Mouse (Mus musculus): ENCODE results near the gene Tenm2.

Tenm2 gene

GRCm38 (mm10) chr11:36040508-36041233 lies 1195.1 kb downstream of the Tenm2 start:
- no peak for ATAC-seq (ENCODE audit: insufficient number of reproducible peaks, low FRiP score, low TSS enrichment)

DNA sequence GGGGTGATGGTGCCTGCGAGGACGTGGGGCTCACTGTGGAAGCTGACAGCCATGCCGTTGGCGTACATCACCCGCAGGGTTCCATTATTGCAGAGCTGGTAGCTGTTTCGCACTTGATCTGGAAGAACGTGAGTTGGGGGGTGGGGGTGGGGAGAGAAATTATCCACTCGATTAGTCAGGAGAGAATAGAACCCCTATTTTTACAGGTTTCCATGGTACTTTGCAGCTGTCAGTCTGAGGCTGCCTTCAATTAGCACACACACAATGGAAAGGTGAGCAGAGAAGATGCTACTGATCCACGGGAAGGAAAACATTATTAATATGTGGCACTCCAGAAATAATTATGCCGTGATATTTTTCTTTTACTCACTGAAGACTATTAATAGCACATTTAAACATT lies 1195.9 kb downstream of the Tenm2 start:
- no peak for ATAC-seq (ENCODE audit: insufficient number of reproducible peaks, low FRiP score, low TSS enrichment)

- no peak for ATAC-seq (ENCODE audit: insufficient number of reproducible peaks, low FRiP score, low TSS enrichment)
Observed at GRCm38 (mm10) chr11:36038386-36038785, 1197.4 kb downstream of the Tenm2 start.

GRCm38 (mm10) chr11:36037311-36037710 lies 1198.5 kb downstream of the Tenm2 start:
- ATAC-seq (ENCODE audit: insufficient number of reproducible peaks, low FRiP score, low TSS enrichment) = no peak

GRCm38 (mm10) chr11:36036061-36036695 lies 1199.6 kb downstream of the Tenm2 start:
- peak; percentile 66 for ATAC-seq (ENCODE audit: insufficient number of reproducible peaks, low FRiP score, low TSS enrichment)

- ATAC-seq (ENCODE audit: insufficient number of reproducible peaks, low FRiP score, low TSS enrichment) = no peak
Observed at GRCm38 (mm10) chr11:36031751-36032150, 1204.0 kb downstream of the Tenm2 start.

- no peak for ATAC-seq (ENCODE audit: insufficient number of reproducible peaks, low FRiP score, low TSS enrichment)
Observed at GRCm38 (mm10) chr11:36020009-36020408, 1215.8 kb downstream of the Tenm2 start.

- no peak for ATAC-seq (ENCODE audit: insufficient number of reproducible peaks, low FRiP score, low TSS enrichment)
Observed at GRCm38 (mm10) chr11:36013179-36013578, 1222.6 kb downstream of the Tenm2 start.

- no peak for ATAC-seq (ENCODE audit: insufficient number of reproducible peaks, low FRiP score, low TSS enrichment)
Observed at GRCm38 (mm10) chr11:36009281-36010208, 1226.2 kb downstream of the Tenm2 start.

GRCm38 (mm10) chr11:36002900-36003299 lies 1232.9 kb downstream of the Tenm2 start:
- no peak for ATAC-seq (ENCODE audit: insufficient number of reproducible peaks, low FRiP score, low TSS enrichment)

DNA sequence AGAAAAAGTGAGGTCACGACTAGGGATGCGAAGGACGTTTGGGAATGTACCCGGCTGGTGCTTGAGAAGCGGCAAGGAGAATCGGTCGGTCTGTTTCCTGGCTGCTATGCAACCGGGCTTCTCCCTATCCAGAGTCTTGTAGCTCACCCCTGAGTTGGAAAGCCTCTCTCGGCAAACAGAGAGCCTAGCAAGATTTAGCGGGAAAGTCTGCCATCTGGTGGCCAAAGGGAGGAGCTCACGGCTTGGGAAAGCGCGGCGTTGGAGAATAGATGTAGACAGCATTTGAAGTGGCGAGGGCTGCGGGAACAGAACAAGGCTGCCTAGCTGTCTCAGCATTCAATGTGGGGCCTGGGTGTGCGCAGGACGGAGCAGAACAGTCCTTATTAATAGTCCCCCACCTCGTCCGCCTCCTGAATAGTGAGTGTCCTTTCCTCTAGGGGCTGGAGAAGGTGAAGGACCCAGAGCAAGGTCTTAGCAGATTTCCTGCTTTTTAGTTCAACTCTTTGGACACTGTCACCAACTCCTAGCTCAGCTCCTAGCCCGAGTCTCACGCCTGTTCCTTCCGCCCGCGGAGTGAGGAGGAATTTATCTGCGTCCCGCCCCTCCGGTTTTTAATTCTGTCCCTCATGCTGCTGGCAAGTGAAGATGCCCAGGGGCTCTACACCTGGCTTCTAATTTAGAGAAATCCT lies 1234.3 kb downstream of the Tenm2 start:
- ATAC-seq (ENCODE audit: insufficient number of reproducible peaks, low FRiP score, low TSS enrichment) = peak; percentile 94

GRCm38 (mm10) chr11:36000585-36001281 lies 1235.0 kb downstream of the Tenm2 start:
- no peak for ATAC-seq (ENCODE audit: insufficient number of reproducible peaks, low FRiP score, low TSS enrichment)

DNA sequence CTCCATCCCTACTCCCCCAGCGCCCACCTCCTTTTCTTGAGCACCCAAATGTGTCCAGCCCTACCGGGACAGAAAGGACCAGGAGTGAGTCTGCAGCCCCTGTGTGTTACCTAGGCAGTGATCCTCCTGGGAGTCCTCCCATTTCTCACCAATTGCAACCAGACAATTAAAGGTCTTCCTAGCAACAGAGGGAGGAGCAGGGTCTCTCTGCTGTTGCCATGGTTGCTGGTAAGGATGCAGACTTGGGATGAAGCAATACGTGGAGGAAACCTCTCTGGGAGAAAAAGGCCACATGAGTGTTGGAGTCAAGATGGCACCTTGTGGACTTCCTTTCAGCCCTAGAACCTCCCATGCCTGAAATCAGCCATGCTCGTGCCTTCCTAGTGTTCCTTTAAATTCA lies 1235.7 kb downstream of the Tenm2 start:
- no peak for ATAC-seq (ENCODE audit: insufficient number of reproducible peaks, low FRiP score, low TSS enrichment)

DNA sequence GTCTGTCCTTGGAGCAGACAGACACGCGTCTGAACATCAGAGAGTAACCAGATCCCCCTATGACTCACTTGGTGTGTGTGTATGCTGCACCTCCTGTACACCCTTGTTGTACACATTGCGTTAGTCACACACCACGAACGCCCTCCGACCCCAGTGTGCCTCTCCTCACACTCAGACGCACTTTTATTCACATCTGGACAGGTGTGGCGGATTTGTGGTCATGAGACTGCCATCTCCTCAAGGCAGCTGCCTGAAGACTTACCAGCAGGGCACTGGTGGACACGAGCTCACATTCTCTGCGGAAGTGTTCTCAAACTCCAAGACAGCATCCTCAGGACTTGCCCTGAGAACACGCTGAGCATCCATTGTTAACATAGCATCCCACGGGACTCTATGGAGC lies 1237.7 kb downstream of the Tenm2 start:
- no peak for ATAC-seq (ENCODE audit: insufficient number of reproducible peaks, low FRiP score, low TSS enrichment)

DNA sequence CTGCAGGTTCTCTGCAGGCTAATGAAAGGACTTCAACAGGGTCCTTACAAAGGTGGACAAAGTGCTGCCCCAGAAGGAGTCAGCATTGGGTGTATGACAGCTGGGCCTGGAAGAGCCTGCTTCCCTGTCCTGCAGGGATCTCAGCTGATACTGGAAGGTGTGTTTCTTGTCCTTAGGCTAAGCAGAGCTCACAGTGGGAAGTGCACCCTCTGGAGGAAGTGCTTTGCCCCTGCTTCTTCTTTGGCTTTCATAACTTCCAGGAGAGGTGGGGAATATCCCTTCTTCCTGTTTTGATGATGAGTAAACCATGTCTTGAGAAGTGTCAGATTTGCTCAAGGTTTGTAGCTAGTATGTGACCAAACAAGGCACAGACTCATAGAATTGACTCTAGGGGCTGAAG lies 1240.5 kb downstream of the Tenm2 start:
- no peak for ATAC-seq (ENCODE audit: insufficient number of reproducible peaks, low FRiP score, low TSS enrichment)

- no peak for ATAC-seq (ENCODE audit: insufficient number of reproducible peaks, low FRiP score, low TSS enrichment)
Observed at GRCm38 (mm10) chr11:35991846-35992245, 1243.9 kb downstream of the Tenm2 start.

DNA sequence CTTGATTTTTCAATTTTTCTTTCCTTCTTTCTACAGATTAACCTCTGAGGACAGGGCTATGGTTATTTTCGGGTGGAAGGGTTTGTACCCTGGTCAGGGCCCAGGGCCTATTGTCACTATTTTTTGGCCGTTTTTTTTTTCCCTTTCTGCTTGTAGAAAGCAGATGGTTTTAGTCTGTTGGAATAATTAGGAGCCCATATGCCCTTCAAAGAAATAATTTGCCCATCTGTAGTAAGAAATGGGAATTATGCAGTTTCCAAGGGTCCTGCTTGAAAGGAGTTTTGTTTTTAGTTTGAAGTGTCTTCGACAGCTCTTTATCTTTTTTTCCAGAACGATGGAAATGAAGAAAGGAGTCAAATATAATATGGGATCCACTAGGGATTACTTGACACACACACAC lies 1245.8 kb downstream of the Tenm2 start:
- no peak for ATAC-seq (ENCODE audit: insufficient number of reproducible peaks, low FRiP score, low TSS enrichment)

GRCm38 (mm10) chr11:35985841-35986393 lies 1249.8 kb downstream of the Tenm2 start:
- ATAC-seq (ENCODE audit: insufficient number of reproducible peaks, low FRiP score, low TSS enrichment) = peak; percentile 77

GRCm38 (mm10) chr11:35982734-35983133 lies 1253.0 kb downstream of the Tenm2 start:
- ATAC-seq (ENCODE audit: insufficient number of reproducible peaks, low FRiP score, low TSS enrichment) = peak; percentile 49; the same call in 1 of the 2 replicates
